Mouse (Mus musculus): ENCODE data around the gene Ppp1r12a.

Ppp1r12a gene

GRCm38 (mm10) chr10:108161261-108162256 lies at the start of gene Ppp1r12a:
Gene Ppp1r12a (plus strand): TSS chr10:108162193.
- peak; percentile 95 to 98 for DNase-seq (ENCODE audit: low spot score in 2 of 2)

DNA sequence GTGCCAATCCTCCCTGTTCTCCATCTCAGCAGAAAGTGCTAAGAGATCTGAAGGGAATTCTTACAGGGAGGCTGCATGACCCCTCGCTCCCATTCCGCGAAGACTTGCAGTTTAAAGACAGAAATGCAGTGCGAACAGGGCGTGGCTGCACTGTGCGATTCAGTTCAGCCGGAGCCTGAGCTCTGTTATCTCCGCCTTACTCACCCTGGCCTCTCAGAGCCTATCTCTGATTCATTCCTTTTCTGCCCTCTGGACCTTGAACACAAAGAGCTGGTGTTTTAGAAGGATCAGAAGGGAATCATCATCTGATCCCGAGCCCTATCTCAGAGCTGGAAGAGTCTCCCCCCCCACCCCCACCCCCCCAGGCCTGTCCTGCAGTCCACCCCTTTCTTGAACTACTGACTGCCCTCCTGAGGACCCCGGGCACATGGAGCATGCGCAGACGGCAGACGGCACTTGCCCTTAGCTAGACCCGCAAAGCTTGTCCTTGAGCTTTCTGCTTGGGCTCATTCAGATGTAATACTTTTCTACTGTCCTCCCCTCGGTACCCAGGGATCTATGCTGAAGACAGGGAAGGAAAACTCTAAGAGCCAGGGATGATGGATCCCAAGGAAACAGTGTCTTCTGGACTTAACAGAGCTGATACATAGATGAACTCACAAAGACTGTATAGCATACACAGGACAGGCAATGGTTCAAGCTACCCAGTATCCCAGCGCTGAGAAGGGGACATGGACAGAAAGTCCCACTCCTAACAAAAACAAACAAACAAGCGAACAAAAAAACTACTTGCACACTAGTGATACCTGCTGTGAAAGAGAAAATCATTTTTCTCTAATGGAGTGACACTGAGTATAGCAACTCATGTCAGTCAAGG lies 48.4 kb upstream of the Ppp1r12a start:
- DNase-seq (ENCODE audit: low spot score in 2 of 2), result no peak

DNA sequence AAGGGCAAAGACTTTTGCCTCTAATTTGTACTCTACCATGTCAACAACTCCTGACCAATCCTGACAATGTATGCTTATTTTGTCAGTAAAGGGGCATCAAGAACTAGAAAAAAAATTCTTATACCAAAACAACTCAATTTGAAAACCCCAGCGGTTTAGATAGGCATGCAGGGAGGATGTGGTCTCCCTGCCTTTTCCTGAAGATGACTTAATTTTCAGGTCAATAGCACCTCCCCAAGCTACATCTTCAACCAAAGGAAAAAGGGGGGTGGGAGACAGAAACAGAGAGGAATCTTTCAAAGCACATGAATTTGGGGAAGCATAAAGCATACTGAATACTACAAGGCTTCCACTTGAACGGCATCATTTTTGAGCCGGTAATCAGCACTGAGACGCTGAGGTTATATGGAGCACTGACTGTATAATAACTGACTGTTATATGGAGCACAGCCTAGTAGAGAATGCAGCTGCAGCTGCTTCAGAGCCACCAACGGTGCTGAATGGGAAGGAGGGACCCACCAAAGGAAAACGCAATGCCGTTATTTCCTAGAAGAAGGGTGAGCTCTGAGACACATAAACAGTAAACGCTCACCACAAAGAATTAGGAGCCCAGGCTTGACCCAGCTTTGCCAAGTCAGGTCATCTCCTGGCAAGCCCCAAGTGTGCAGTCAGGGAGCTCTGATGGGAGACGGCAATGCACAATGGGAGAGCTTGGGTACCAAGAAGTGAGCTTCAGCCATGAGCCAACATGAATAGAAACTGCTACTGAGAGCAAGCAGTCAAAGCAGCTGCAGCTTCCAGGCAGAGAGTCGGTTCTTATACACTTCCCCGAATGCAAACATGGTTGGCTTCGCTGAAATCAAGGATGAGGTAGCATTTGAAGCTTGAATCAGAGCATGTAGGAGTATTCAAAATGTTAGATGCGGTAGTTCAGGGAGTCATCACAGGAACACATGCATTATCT lies 43.5 kb upstream of the Ppp1r12a start:
- DNase-seq (ENCODE audit: low spot score in 2 of 2), result no peak

- DNase-seq (ENCODE audit: low spot score in 2 of 2), result no peak
Measured at GRCm38 (mm10) chr10:108119416-108119815, 42.6 kb upstream of the Ppp1r12a start.

GRCm38 (mm10) chr10:108124934-108125599 lies 36.9 kb upstream of the Ppp1r12a start:
- DNase-seq (ENCODE audit: low spot score in 2 of 2), result no peak

DNA sequence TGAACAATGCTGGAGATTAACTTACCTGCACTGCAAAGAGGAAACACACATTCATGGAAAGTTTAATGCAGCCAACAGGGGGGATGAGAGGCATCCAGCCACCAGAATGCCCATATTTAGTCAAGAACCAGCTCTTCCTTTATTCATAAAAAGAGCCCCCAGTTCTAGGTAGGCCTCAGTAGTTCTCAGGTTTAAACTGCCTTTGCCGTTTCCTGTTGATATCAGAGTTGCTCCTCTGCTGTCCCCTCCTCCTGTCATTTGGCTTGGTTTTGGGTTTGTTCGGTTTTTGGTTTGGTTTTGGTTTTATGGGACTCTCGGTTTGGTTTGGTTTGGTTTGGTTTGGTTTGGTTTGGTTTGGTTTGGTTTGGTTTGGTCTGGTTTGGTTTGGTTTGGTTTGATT lies 32.8 kb upstream of the Ppp1r12a start:
- DNase-seq (ENCODE audit: low spot score in 2 of 2), result no peak

GRCm38 (mm10) chr10:108131858-108132257 lies 30.1 kb upstream of the Ppp1r12a start:
- no peak for DNase-seq (ENCODE audit: low spot score in 2 of 2)

DNA sequence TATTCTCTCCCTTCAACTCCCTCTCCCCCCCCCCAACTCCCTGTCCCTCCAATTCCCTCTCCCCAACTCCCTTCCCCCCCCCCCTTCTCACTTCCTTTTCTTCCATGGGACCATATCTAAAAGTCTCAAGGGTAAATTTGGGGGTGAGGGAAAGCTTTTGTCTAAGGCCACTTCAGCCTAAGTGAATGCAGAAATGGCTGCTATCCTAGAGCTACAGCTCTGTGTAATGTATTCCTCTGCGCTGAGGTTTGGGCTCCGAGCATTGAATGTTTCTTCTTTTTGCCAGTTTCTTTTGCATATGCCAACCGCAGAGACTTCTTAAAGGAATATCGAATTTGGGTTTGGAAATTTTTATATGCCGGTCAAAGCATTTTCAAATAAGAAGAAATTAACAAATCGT lies 28.7 kb upstream of the Ppp1r12a start:
- DNase-seq (ENCODE audit: low spot score in 2 of 2), result no peak

GRCm38 (mm10) chr10:108133745-108134144 lies 28.2 kb upstream of the Ppp1r12a start:
- DNase-seq (ENCODE audit: low spot score in 2 of 2), result no peak

GRCm38 (mm10) chr10:108138347-108138746 lies 23.6 kb upstream of the Ppp1r12a start:
- no peak for DNase-seq (ENCODE audit: low spot score in 2 of 2)

- no peak for DNase-seq (ENCODE audit: low spot score in 2 of 2)
Measured at GRCm38 (mm10) chr10:108139788-108140187, 22.2 kb upstream of the Ppp1r12a start.

- no peak for DNase-seq (ENCODE audit: low spot score in 2 of 2)
Measured at GRCm38 (mm10) chr10:108140742-108141141, 21.3 kb upstream of the Ppp1r12a start.

DNA sequence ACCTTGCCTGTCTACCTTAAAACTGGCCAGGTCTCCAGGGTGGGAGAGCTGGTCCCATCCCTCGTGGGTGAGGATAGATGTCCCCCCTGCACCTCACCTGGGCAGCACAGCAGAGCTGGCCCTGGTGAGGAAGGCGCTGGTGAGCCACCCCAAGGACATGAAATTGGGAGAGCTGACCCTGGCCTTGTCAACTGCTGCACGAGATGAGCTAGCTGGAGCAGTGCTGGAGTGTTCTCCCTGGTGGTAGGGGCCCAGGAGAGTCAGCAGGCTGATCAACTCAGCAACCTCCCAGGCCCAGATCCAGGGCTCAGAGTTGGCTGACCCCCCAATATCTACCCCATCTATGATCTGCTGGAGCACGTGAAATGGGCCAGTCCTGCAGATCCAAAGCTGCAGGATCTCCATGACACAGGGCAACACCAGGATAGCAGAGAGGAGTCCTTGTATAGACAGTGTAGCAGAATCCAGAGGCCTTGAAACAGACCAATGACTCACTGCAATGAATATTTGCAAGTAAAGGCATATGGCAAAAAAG lies 17.9 kb upstream of the Ppp1r12a start:
- no peak for DNase-seq (ENCODE audit: low spot score in 2 of 2)

DNA sequence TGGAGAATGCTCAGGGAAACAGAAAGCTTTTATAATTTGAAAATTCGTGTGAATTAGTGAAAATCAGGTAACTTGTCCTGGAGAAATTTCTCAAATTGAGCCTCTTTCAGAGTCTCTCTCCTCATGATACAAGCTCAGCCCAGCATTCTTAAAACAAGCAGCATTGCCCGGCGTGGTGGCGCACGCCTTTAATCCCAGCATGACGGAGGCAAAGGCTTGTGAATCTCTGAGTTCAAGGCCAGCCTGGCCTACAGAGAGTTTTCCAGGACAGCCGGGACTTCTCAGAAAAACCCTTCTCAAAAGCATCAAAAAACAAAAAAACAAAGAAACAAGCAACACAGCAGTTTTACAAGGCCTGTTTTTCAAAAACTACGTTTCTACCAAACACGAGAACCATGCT lies 16.3 kb upstream of the Ppp1r12a start:
- DNase-seq (ENCODE audit: low spot score in 2 of 2), result no peak

- no peak for DNase-seq (ENCODE audit: low spot score in 2 of 2)
Measured at GRCm38 (mm10) chr10:108147031-108147430, 15.0 kb upstream of the Ppp1r12a start.

DNA sequence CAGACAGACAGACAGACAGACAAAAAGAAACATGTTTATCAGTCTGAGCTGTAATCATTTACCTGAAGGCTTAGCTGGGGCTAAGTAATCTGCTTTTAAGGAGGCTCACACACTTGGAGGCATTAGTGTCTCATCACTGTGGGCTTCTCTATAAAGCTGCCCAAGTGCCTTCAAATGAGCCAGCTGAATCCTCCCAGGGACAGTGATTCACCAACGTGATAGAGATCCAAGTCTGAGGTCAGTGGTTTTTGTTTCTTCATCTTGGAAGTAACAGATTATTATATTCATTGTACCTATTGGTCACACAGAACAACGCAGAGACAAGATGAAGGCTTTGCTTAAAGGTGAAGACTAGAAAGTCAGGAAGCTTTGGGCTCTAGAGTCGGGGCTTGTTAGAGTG lies 8.7 kb upstream of the Ppp1r12a start:
- no peak for DNase-seq (ENCODE audit: low spot score in 2 of 2)

GRCm38 (mm10) chr10:108155042-108155686 lies 6.8 kb upstream of the Ppp1r12a start:
- no peak for DNase-seq (ENCODE audit: low spot score in 2 of 2)

- no peak for DNase-seq (ENCODE audit: low spot score in 2 of 2)
Measured at GRCm38 (mm10) chr10:108155687-108156067, 6.3 kb upstream of the Ppp1r12a start.

DNA sequence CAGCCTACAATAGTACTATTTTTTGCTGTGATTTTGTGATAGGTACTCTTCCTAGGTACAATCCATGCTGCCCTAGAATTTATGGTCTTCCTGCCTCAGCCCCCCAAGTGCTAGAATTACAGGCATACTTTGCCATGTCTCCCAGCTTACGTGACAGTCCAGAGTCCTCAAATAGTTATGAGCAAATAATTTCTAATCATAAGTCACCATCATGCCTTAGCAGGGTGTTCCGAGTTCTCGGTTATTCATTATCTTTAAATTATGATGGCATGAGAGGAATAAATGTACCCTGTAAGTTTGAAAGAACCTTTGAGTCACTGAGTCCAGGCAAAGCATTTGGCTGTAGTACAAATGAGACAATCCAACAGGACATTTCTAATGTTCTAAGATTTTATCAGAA lies 5.9 kb upstream of the Ppp1r12a start:
- no peak for DNase-seq (ENCODE audit: low spot score in 2 of 2)

GRCm38 (mm10) chr10:108159002-108159401 lies 3.0 kb upstream of the Ppp1r12a start:
- DNase-seq (ENCODE audit: low spot score in 2 of 2), result peak in 1 of 2 experiments; percentile 61
